Mouse (Mus musculus): Measurements from ENCODE around the gene Hmx3. TPM values are rescaled to one million over a fixed set of nuclear protein-coding genes. Genes with fewer than 3 reads are reported as not detected.

Hmx3 gene
- polyA plus RNA-seq, 1 experiment from 2014 or later, result 0.33 TPM

- ATAC-seq (ENCODE audit: low FRiP score, low TSS enrichment) (peak; percentile 34; the same call in 1 of the 2 replicates), DNase-seq (peak; percentile 42)
- H3K9me3 ChIP-seq (ENCODE audit: control insufficient read depth, low read length), result no peaks in the 10 kb centered on the region
- 0 out of 2 replicates have a peak overlapping the region, but pooled peaks have one; percentile 16 for H3K9ac ChIP-seq (replicated peaks; ENCODE audit: low read length)
- H3K4me3 ChIP-seq (replicated peaks; ENCODE audit: low read depth, low read length), result peak overlapping the region; percentile 23
- H3K27ac ChIP-seq (replicated peaks; ENCODE audit: low read depth, low read length), result no peak overlapping the region
- H3K4me1 ChIP-seq (ENCODE audit: control insufficient read depth, insufficient read depth, low read length), result peaks cover 9% of the 10 kb centered on the region; the same call in 1 of the 2 replicates
- H3K4me2 ChIP-seq (ENCODE audit: low read length), result peak overlapping the region; percentile 48
- no peaks in the 10 kb centered on the region for H3K36me3 ChIP-seq (ENCODE audit: control insufficient read depth, insufficient read depth, low read length)
- peaks cover 94% of the 10 kb centered on the region for H3K27me3 ChIP-seq (ENCODE audit: control insufficient read depth, insufficient read depth, low read length)
- WGBS, result under 1% methylated on average over 45 of the region's 45 CpGs
These were observed 11.9 kb downstream of the Hmx3 start for GRCm38 (mm10) chr7:131554341-131555180.

GRCm38 (mm10) chr7:131555301-131556081, 12.8 kb downstream of the Hmx3 start:
- DNase-seq (peak; percentile 51), ATAC-seq (ENCODE audit: low FRiP score, low TSS enrichment) (no peak)
- Histone ChIP-seq H3K36me3 (ENCODE audit: control insufficient read depth, insufficient read depth, low read length) (no peaks in the 10 kb centered on the region), H3K9ac (replicated peaks; ENCODE audit: low read length) (no peak overlapping the region), H3K4me3 (replicated peaks; ENCODE audit: low read depth, low read length) (0 out of 2 replicates have a peak overlapping the region, but pooled peaks have one; percentile 10), H3K27me3 (ENCODE audit: control insufficient read depth, insufficient read depth, low read length) (peaks cover 85% of the 10 kb centered on the region), H3K4me1 (ENCODE audit: control insufficient read depth, insufficient read depth, low read length) (peaks cover 9% of the 10 kb centered on the region; the same call in 1 of the 2 replicates), H3K27ac (replicated peaks; ENCODE audit: low read depth, low read length) (no peak overlapping the region), H3K9me3 (ENCODE audit: control insufficient read depth, low read length) (no peaks in the 10 kb centered on the region), H3K4me2 (ENCODE audit: low read length) (peak overlapping the region; percentile 9; the same call in 1 of the 2 replicates)
- WGBS, result under 1% methylated on average over 68 of the region's 68 CpGs

- peak; percentile 27 for DNase-seq
- WGBS, result 2% methylated on average over 9 of the region's 9 CpGs
- Histone ChIP-seq H3K4me1 (ENCODE audit: control insufficient read depth, insufficient read depth, low read length) (peaks cover 12% of the 10 kb centered on the region), H3K9ac (replicated peaks; ENCODE audit: low read length) (no peak overlapping the region), H3K27me3 (ENCODE audit: control insufficient read depth, insufficient read depth, low read length) (peaks cover 79% of the 10 kb centered on the region), H3K27ac (replicated peaks; ENCODE audit: low read depth, low read length) (no peak overlapping the region), H3K4me3 (replicated peaks; ENCODE audit: low read depth, low read length) (no peak overlapping the region), H3K36me3 (ENCODE audit: control insufficient read depth, insufficient read depth, low read length) (no peaks in the 10 kb centered on the region), H3K9me3 (ENCODE audit: control insufficient read depth, low read length) (no peaks in the 10 kb centered on the region), H3K4me2 (ENCODE audit: low read length) (no peak overlapping the region)
- no peak for ATAC-seq (ENCODE audit: low FRiP score, low TSS enrichment)
These were observed 13.4 kb downstream of the Hmx3 start for GRCm38 (mm10) chr7:131556116-131556515.

GRCm38 (mm10) chr7:131556541-131557271, 14.0 kb downstream of the Hmx3 start:
- H3K4me3 ChIP-seq (replicated peaks; ENCODE audit: low read depth, low read length), result no peak overlapping the region
- H3K4me1 ChIP-seq (ENCODE audit: control insufficient read depth, insufficient read depth, low read length), result peaks cover 15% of the 10 kb centered on the region
- H3K36me3 ChIP-seq (ENCODE audit: control insufficient read depth, insufficient read depth, low read length), result no peaks in the 10 kb centered on the region
- peaks cover 73% of the 10 kb centered on the region for H3K27me3 ChIP-seq (ENCODE audit: control insufficient read depth, insufficient read depth, low read length)
- ATAC-seq (ENCODE audit: low FRiP score, low TSS enrichment), result no peak
- H3K9me3 ChIP-seq (ENCODE audit: control insufficient read depth, low read length), result no peaks in the 10 kb centered on the region
- WGBS, result under 1% methylated on average over 37 of the region's 37 CpGs
- H3K9ac ChIP-seq (replicated peaks; ENCODE audit: low read length), result no peak overlapping the region
- DNase-seq, result peak; percentile 35
- H3K27ac ChIP-seq (replicated peaks; ENCODE audit: low read depth, low read length), result no peak overlapping the region
- no peak overlapping the region for H3K4me2 ChIP-seq (ENCODE audit: low read length)

- no peaks in the 10 kb centered on the region for H3K9me3 ChIP-seq (ENCODE audit: control insufficient read depth, low read length)
- H3K36me3 ChIP-seq (ENCODE audit: control insufficient read depth, insufficient read depth, low read length), result peaks cover 9% of the 10 kb centered on the region
- H3K27ac ChIP-seq (replicated peaks; ENCODE audit: low read depth, low read length), result no peak overlapping the region
- no peak overlapping the region for H3K4me3 ChIP-seq (replicated peaks; ENCODE audit: low read depth, low read length)
- no peak for ATAC-seq (ENCODE audit: low FRiP score, low TSS enrichment)
- no peak overlapping the region for H3K9ac ChIP-seq (replicated peaks; ENCODE audit: low read length)
- peaks cover 15% of the 10 kb centered on the region for H3K4me1 ChIP-seq (ENCODE audit: control insufficient read depth, insufficient read depth, low read length)
- H3K27me3 ChIP-seq (ENCODE audit: control insufficient read depth, insufficient read depth, low read length), result peaks cover 62% of the 10 kb centered on the region
- H3K4me2 ChIP-seq (ENCODE audit: low read length), result no peak overlapping the region
- WGBS, result 40% methylated on average over 2 of the region's 2 CpGs
- peak; percentile 14 for DNase-seq
These were observed 15.1 kb downstream of the Hmx3 start for GRCm38 (mm10) chr7:131557751-131558150.

- WGBS, result under 1% methylated on average over 46 of the region's 51 CpGs
- Histone ChIP-seq H3K4me1 (ENCODE audit: control insufficient read depth, insufficient read depth, low read length) (peaks cover 5% of the 10 kb centered on the region), H3K36me3 (ENCODE audit: control insufficient read depth, insufficient read depth, low read length) (peaks cover 31% of the 10 kb centered on the region), H3K9me3 (ENCODE audit: control insufficient read depth, low read length) (no peaks in the 10 kb centered on the region), H3K27me3 (ENCODE audit: control insufficient read depth, insufficient read depth, low read length) (peaks cover 40% of the 10 kb centered on the region), H3K4me2 (ENCODE audit: low read length) (peak within 1 kb of the TSS; percentile 56), H3K9ac (replicated peaks; ENCODE audit: low read length) (peak within 1 kb of the TSS; percentile 72), H3K27ac (replicated peaks; ENCODE audit: low read depth, low read length) (peak within 1 kb of the TSS; percentile 90), H3K4me3 (replicated peaks; ENCODE audit: low read depth, low read length) (peak within 1 kb of the TSS; percentile 77)
- DNase-seq (peak; percentile 97), ATAC-seq (ENCODE audit: low FRiP score, low TSS enrichment) (peak; percentile 96)
These were observed 17.5 kb downstream of the Hmx3 start, which contains the start of gene Bub3 for GRCm38 (mm10) chr7:131559986-131560696. TSS of gene Bub3 (plus strand) at chr7:131560222.

GRCm38 (mm10) chr7:131560697-131561042, 18.0 kb downstream of the Hmx3 start:
- DNase-seq (no peak), ATAC-seq (ENCODE audit: low FRiP score, low TSS enrichment) (peak; percentile 46)
- Histone ChIP-seq H3K4me2 (ENCODE audit: low read length) (peak overlapping the region; percentile 56), H3K9me3 (ENCODE audit: control insufficient read depth, low read length) (no peaks in the 10 kb centered on the region), H3K4me1 (ENCODE audit: control insufficient read depth, insufficient read depth, low read length) (peaks cover 5% of the 10 kb centered on the region), H3K27me3 (ENCODE audit: control insufficient read depth, insufficient read depth, low read length) (peaks cover 34% of the 10 kb centered on the region), H3K4me3 (replicated peaks; ENCODE audit: low read depth, low read length) (peak overlapping the region; percentile 77), H3K9ac (replicated peaks; ENCODE audit: low read length) (peak overlapping the region; percentile 72), H3K27ac (replicated peaks; ENCODE audit: low read depth, low read length) (peak overlapping the region; percentile 90), H3K36me3 (ENCODE audit: control insufficient read depth, insufficient read depth, low read length) (peaks cover 37% of the 10 kb centered on the region)
- under 1% methylated on average over 14 of the region's 14 CpGs for WGBS

GRCm38 (mm10) chr7:131575246-131575645, 32.6 kb downstream of the Hmx3 start:
- ATAC-seq (ENCODE audit: low FRiP score, low TSS enrichment) (no peak), DNase-seq (no peak)
- Histone ChIP-seq H3K4me1 (ENCODE audit: control insufficient read depth, insufficient read depth, low read length) (no peaks in the 10 kb centered on the region), H3K27ac (replicated peaks; ENCODE audit: low read depth, low read length) (no peak overlapping the region), H3K36me3 (ENCODE audit: control insufficient read depth, insufficient read depth, low read length) (peaks cover 31% of the 10 kb centered on the region), H3K4me3 (replicated peaks; ENCODE audit: low read depth, low read length) (no peak overlapping the region), H3K9ac (replicated peaks; ENCODE audit: low read length) (no peak overlapping the region), H3K9me3 (ENCODE audit: control insufficient read depth, low read length) (no peaks in the 10 kb centered on the region), H3K27me3 (ENCODE audit: control insufficient read depth, insufficient read depth, low read length) (no peaks in the 10 kb centered on the region), H3K4me2 (ENCODE audit: low read length) (no peak overlapping the region)
- WGBS, result 78% methylated on average over 6 of the region's 6 CpGs
